In the genomic region with DNA sequence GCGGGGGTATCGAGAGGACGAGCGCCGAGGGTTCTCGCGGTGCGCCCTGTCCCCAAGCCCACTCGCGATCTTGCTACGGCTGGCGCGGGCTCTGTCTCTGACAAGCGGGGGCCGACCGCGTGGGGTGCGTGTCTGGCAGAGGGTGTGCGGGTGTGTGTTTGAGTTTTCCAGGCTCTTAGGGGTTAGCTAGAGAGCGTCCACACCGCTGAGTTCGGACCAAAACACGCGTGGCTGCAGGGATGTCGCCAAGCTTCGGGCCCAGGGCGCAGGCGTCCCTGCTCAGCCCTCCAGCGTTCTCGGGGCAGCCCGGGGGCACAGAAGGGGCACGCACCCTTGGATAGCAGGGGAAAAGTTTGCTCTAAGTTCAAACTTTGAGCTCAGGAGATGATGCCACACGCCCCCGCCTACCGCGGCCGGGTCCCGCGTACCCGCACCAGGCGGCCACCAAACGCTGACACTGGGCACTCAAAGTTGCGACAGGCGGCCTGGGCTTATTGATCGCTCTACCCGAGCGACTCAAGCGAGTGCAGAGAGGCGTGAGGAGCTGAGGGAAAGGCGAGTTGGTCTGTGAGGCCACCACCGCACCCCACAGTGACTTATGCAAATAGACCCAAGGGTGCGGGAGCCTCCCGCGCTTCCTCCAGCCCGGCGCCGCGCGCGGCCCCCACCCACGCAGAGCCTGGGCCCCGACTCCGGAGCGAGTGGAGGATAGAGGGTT, we compare ENCODE assay signal across 8 mouse cellular contexts. TPM values are rescaled to one million over a fixed set of nuclear protein-coding genes. Genes with fewer than 3 reads are reported as not detected.
A peak's percentile ranks its signal among the peaks of the same experiment; 100 is the strongest.
DNase-seq lines count a peak whose midpoint lies in the region; ATAC-seq and TF ChIP-seq lines count a peak whose summit lies in the region.

No protein-coding gene starts in this region.

- no peak for DNase-seq in ES-E14 (ENCODE audit: low read depth, low spot score)
- DNase-seq in cerebellum, adult 11 months = peak; percentile 38
- peak; percentile 54 to 58 for DNase-seq in heart, postnatal 14 days
- DNase-seq in layer of hippocampus, adult 2 months (ENCODE audit: low spot score in 2 of 2) = peak in 1 of 2 experiments; percentile 33
- DNase-seq in thymus, adult 18-20 months = peak; percentile 39 to 44

- in situ Hi-C loops in ES-E14 (cut with MboI; ENCODE audit: low sequenced_read_pairs in 2 of 2, unreplicated experiment in 2 of 2) = no loop called here

- H3K36me3 ChIP-seq in ES-E14 (ENCODE audit: control insufficient read depth, insufficient read depth, low read length, poor library complexity, severe bottlenecking) = no peaks in the 10 kb centered on the region
- 0 out of 2 replicates have a peak, but pooled peaks cover 5% of the 10 kb centered on the region for H3K36me3 ChIP-seq in forebrain, embryonic 13.5 days (ENCODE audit: poor library complexity, severe bottlenecking)
- H3K36me3 ChIP-seq in lung, embryonic 16.5 days (ENCODE audit: control insufficient read depth, insufficient read depth, low read length) = no peaks in the 10 kb centered on the region

- H3K9me3 ChIP-seq in ES-E14 (ENCODE audit: control insufficient read depth, insufficient read depth, low read depth, low read length) = no peaks in the 10 kb centered on the region
- no peaks in the 10 kb centered on the region for H3K9me3 ChIP-seq in forebrain, embryonic 13.5 days (replicated peaks)
- H3K9me3 ChIP-seq in lung, embryonic 16.5 days (ENCODE audit: control insufficient read depth, low read length) = no peaks in the 10 kb centered on the region

- ATAC-seq in forebrain, embryonic 13.5 days = peak; percentile 39
- ATAC-seq in lung, embryonic 16.5 days (ENCODE audit: low read depth) = peak; percentile 32
- ATAC-seq in neutrophil, adult 5-6 weeks (ENCODE audit: extremely low read depth, insufficient number of reproducible peaks, low FRiP score, poor library complexity, severe bottlenecking) = peak; percentile 43

- TF ChIP-seq CTCF in layer of hippocampus, adult 2 months (conservative IDR thresholded peaks at IDR 0.05) = no peak

- no peak overlapping the region for H3K27ac ChIP-seq in ES-E14 (ENCODE audit: insufficient read depth, low read depth, low read length, poor library complexity, severe bottlenecking)
- H3K27ac ChIP-seq in forebrain, embryonic 13.5 days = peak overlapping the region; percentile 100
- H3K27ac ChIP-seq in layer of hippocampus, adult 2 months = peak overlapping the region; percentile 100
- H3K27ac ChIP-seq in lung, embryonic 16.5 days (ENCODE audit: low read length) = peak overlapping the region; percentile 99

- H3K4me2 ChIP-seq in forebrain, embryonic 13.5 days = peak overlapping the region; percentile 92
- peak overlapping the region; percentile 86 for H3K4me2 ChIP-seq in lung, embryonic 16.5 days (ENCODE audit: low read depth, low read length)

- peak overlapping the region; percentile 62; the same call in 1 of the 2 replicates for H3K9ac ChIP-seq in ES-E14 (ENCODE audit: insufficient read depth, low read depth, low read length, poor library complexity, severe bottlenecking)
- peak overlapping the region; percentile 93 for H3K9ac ChIP-seq in forebrain, embryonic 13.5 days
- peak overlapping the region; percentile 77 for H3K9ac ChIP-seq in lung, embryonic 16.5 days (ENCODE audit: low read length)

- intact Hi-C loops in heart, postnatal 14 days (cut with DNase I) = loop anchor here (2.0 to 5.0 kb wide), 7 partner anchors 37 to 994 kb away; no protein-coding TSS in a partner anchor

- H3K4me3 ChIP-seq in ES-E14 (ENCODE audit: insufficient read depth in 1 of 2, low read depth in 1 of 2, low read length in 2 of 2, poor library complexity in 1 of 2, severe bottlenecking in 1 of 2) = peak overlapping the region; percentile 71 to 76
- peak overlapping the region; percentile 79 for H3K4me3 ChIP-seq in forebrain, embryonic 13.5 days
- peak overlapping the region; percentile 93 for H3K4me3 ChIP-seq in layer of hippocampus, adult 2 months
- H3K4me3 ChIP-seq in lung, embryonic 16.5 days (ENCODE audit: low read length) = peak overlapping the region; percentile 87

- no peaks in the 10 kb centered on the region for H3K4me1 ChIP-seq in ES-E14 (ENCODE audit: control insufficient read depth in 2 of 2, insufficient read depth in 2 of 2, low read length in 2 of 2, poor library complexity in 1 of 2)
- peaks cover 11% of the 10 kb centered on the region for H3K4me1 ChIP-seq in forebrain, embryonic 13.5 days
- H3K4me1 ChIP-seq in lung, embryonic 16.5 days (replicated peaks; ENCODE audit: control insufficient read depth, insufficient read depth, low read length) = peaks cover 12% of the 10 kb centered on the region

- under 1% methylated on average over 61 of the region's 64 CpGs for WGBS in forebrain, embryonic 13.5 days
- under 1% methylated on average over 64 of the region's 64 CpGs for WGBS in lung, embryonic 16.5 days

- H3K27me3 ChIP-seq in forebrain, embryonic 13.5 days = no peaks in the 10 kb centered on the region
- no peaks in the 10 kb centered on the region for H3K27me3 ChIP-seq in lung, embryonic 16.5 days (ENCODE audit: control insufficient read depth, insufficient read depth, low read depth, low read length)

TF ChIP-seq in ES-E14, 5 proteins besides CTCF, POLR2A, EP300 and RAD21:
- TF ChIP-seq HCFC1 (IDR thresholded peaks at IDR 0.05; ENCODE audit: borderline replicate concordance, insufficient read depth, low read length) (no peak), MAFK (IDR thresholded peaks at IDR 0.05; ENCODE audit: insufficient read depth, low read depth, low read length) (no peak), ZNF384 (IDR thresholded peaks at IDR 0.05; ENCODE audit: low read depth, low read length) (peak; percentile 52), CHD2 (IDR thresholded peaks at IDR 0.05; ENCODE audit: low read depth, low read length) (no peak), ZC3H11A (IDR thresholded peaks at IDR 0.05; ENCODE audit: borderline replicate concordance, low read depth, low read length) (no peak)
TF ChIP-seq in ES-E14: peak in this region for 1.

RNA-seq across cellular contexts. Expression of gene Foxp1, which starts 0.7 kb away (rescaled TPM):
- 70.0 and 108 TPM in 2 replicates for total RNA-seq in ES-E14 (2012; rRNA removed)
- polyA plus RNA-seq in forebrain, embryonic 13.5 days (2015; fragmentation: Nextera tagmentation; extraction: Ambion mirVana) = 51.3 and 55.5 TPM in 2 replicates
- 10 to 100 TPM; 38.5 to 53.2 TPM for total RNA-seq in heart, postnatal 14 days (2021)
- 10 to 100 TPM; 88.5 to 93.5 TPM for total RNA-seq in layer of hippocampus, adult 2 months (2021)
- polyA plus RNA-seq in lung, embryonic 16.5 days (2015; fragmentation: Nextera tagmentation; extraction: Ambion mirVana) = 104 and 116 TPM in 2 replicates
- total RNA-seq in neutrophil, adult 5-6 weeks (2017) = 437 and 448 TPM in 2 replicates
